Mouse (Mus musculus) MEL (cell line): Measurements from ENCODE around the gene Homer2. TPM values are rescaled to one million over a fixed set of nuclear protein-coding genes. Genes with fewer than 3 reads are reported as not detected.

Experiments used
- DNase-seq: peaks from one replicate; pipeline ENCODE4 v3.0.0; 2011; ENCODE audit warnings: low read depth, low spot score
- H3K27ac ChIP-seq: 2 replicates; pipeline ENCODE4 v1.5.1; 2012; ENCODE audit warnings: low read depth, mild to moderate bottlenecking, control low read depth, low read length, moderate library complexity; ENCODE audit not compliant: control insufficient read depth
- H3K27me3 ChIP-seq, 2 experiments: fragments of 150-350 bp in 1 of 2; sonication (generic) in 1 of 2; 2 replicates each; pipeline ENCODE4 v1.6.1; 2012; ENCODE audit warnings: low read length in 2 of 2, mild to moderate bottlenecking in 2 of 2, improper control_type of control experiment in 1 of 2, moderate library complexity in 1 of 2; ENCODE audit not compliant: insufficient read depth in 2 of 2, control insufficient read depth in 1 of 2
- H3K36me3 ChIP-seq, 2 experiments: 2 replicates each; pipeline ENCODE4 v1.6.1; 2012 to 2014; ENCODE audit warnings: low read length in 2 of 2, improper control_type of control experiment in 1 of 2, inconsistent platforms in 1 of 2, mild to moderate bottlenecking in 1 of 2; ENCODE audit not compliant: insufficient read depth in 2 of 2, control insufficient read depth in 1 of 2
- H3K4me1 ChIP-seq, 2 experiments: fragments of 150-350 bp in 1 of 2; sonication (generic) in 1 of 2; 2 replicates each; pipeline ENCODE4 v1.6.1; 2012; ENCODE audit warnings: low read length in 2 of 2, improper control_type of control experiment in 1 of 2, mild to moderate bottlenecking in 1 of 2; ENCODE audit not compliant: insufficient read depth in 2 of 2, control insufficient read depth in 1 of 2
- H3K4me3 ChIP-seq, 2 experiments: fragments of 150-350 bp in 1 of 2; sonication (generic) in 1 of 2; 2 replicates each; pipeline ENCODE4 v1.5.1; 2012; ENCODE audit warnings: low read depth in 2 of 2, low read length in 2 of 2, mild to moderate bottlenecking in 2 of 2, moderate library complexity in 2 of 2, control low read depth in 1 of 2, improper control_type of control experiment in 1 of 2; ENCODE audit not compliant: control insufficient read depth in 1 of 2, insufficient read depth in 1 of 2
- H3K79me2 ChIP-seq: 2 replicates; pipeline ENCODE4 v1.6.1; 2012; ENCODE audit warnings: mild to moderate bottlenecking, low read length, moderate library complexity; ENCODE audit not compliant: control insufficient read depth, poor library complexity, insufficient read depth
- H3K9ac ChIP-seq: 2 replicates; pipeline ENCODE4 v1.6.1; 2012; ENCODE audit warnings: low read depth, mild to moderate bottlenecking, control low read depth, low read length, moderate library complexity; ENCODE audit not compliant: control insufficient read depth, poor library complexity, severe bottlenecking
- H3K9me3 ChIP-seq: fragments of 150-350 bp; sonication (generic); replicated peaks from 2 replicates; pipeline ENCODE4 v1.6.1; 2012; ENCODE audit warnings: mild to moderate bottlenecking, low read length, improper control_type of control experiment, moderate library complexity; ENCODE audit not compliant: insufficient read depth
- BHLHE40 ChIP-seq: IDR thresholded peaks from 2 replicates; pipeline ENCODE4 v1.6.1; 2012; ENCODE audit warnings: low read depth, mild to moderate bottlenecking, inconsistent platforms, low read length, improper control_type of control experiment, borderline replicate concordance
- CHD1 ChIP-seq: IDR thresholded peaks from 2 replicates; pipeline ENCODE4 v1.6.1; 2012; ENCODE audit warnings: low read depth, mild to moderate bottlenecking, inconsistent platforms, low read length, improper control_type of control experiment
- CTCF ChIP-seq, 3 experiments: IDR thresholded peaks in 2 of 3; conservative IDR thresholded peaks in 1 of 3; 2 replicates each; pipeline ENCODE4 v1.5.1; 2011 to 2012; ENCODE audit warnings: low read length in 3 of 3, low read depth in 2 of 3, mild to moderate bottlenecking in 2 of 3, improper control_type of control experiment in 1 of 3, inconsistent platforms in 1 of 3, mixed read lengths in 1 of 3, moderate library complexity in 1 of 3; ENCODE audit not compliant: control insufficient read depth in 1 of 3, insufficient read depth in 1 of 3, poor library complexity in 1 of 3, severe bottlenecking in 1 of 3
- EP300 ChIP-seq, 2 experiments: IDR thresholded peaks; 2 replicates each; pipeline ENCODE4 v1.6.1; 2011; ENCODE audit warnings: improper control_type of control experiment in 2 of 2, low read length in 2 of 2, low read depth in 1 of 2, mild to moderate bottlenecking in 1 of 2
- ETS1 ChIP-seq: IDR thresholded peaks from 2 replicates; pipeline ENCODE4 v1.6.1; 2012; ENCODE audit warnings: low read depth, mild to moderate bottlenecking, inconsistent platforms, low read length, improper control_type of control experiment, moderate library complexity
- GABPA ChIP-seq: IDR thresholded peaks from 2 replicates; pipeline ENCODE4 v1.6.1; 2012; ENCODE audit warnings: low read depth, mild to moderate bottlenecking, inconsistent platforms, low read length, improper control_type of control experiment, moderate library complexity
- GATA1 ChIP-seq: IDR thresholded peaks from 2 replicates; pipeline ENCODE4 v1.6.1; 2011; ENCODE audit warnings: low read depth, low read length, improper control_type of control experiment
- HCFC1 ChIP-seq: IDR thresholded peaks from 2 replicates; pipeline ENCODE4 v1.6.1; 2012; ENCODE audit warnings: low read depth, mild to moderate bottlenecking, inconsistent platforms, low read length, improper control_type of control experiment, moderate library complexity
- JUND ChIP-seq: IDR thresholded peaks from 2 replicates; pipeline ENCODE4 v1.6.1; 2011; ENCODE audit warnings: low read depth, mild to moderate bottlenecking, improper control_type of control experiment, low read length
- MAX ChIP-seq: IDR thresholded peaks from 2 replicates; pipeline ENCODE4 v1.6.1; 2011; ENCODE audit warnings: low read length, improper control_type of control experiment
- NELFE ChIP-seq: IDR thresholded peaks from 2 replicates; pipeline ENCODE4 v1.6.1; 2011; ENCODE audit warnings: low read depth, low read length, improper control_type of control experiment
- NRF1 ChIP-seq: IDR thresholded peaks from 2 replicates; pipeline ENCODE4 v1.6.1; 2014; ENCODE audit warnings: low read depth, mild to moderate bottlenecking, inconsistent platforms, low read length, improper control_type of control experiment, moderate library complexity; ENCODE audit not compliant: poor library complexity, insufficient read depth, severe bottlenecking
- SMC3 ChIP-seq: IDR thresholded peaks from 2 replicates; pipeline ENCODE4 v1.6.1; 2011; ENCODE audit warnings: low read depth, low read length, improper control_type of control experiment
- TBP ChIP-seq: IDR thresholded peaks from 2 replicates; pipeline ENCODE4 v1.8.0; 2011; ENCODE audit warnings: low read depth, low read length, improper control_type of control experiment
- TCF12 ChIP-seq: IDR thresholded peaks from 2 replicates; pipeline ENCODE4 v1.6.1; 2014; ENCODE audit warnings: low read depth, mild to moderate bottlenecking, inconsistent platforms, low read length, improper control_type of control experiment, moderate library complexity
- UBTF ChIP-seq: IDR thresholded peaks from 2 replicates; pipeline ENCODE4 v1.6.1; 2012; ENCODE audit warnings: low read depth, mild to moderate bottlenecking, inconsistent platforms, low read length, improper control_type of control experiment, moderate library complexity, borderline replicate concordance; ENCODE audit not compliant: insufficient read depth
- USF2 ChIP-seq, 2 experiments: IDR thresholded peaks; 2 replicates each; pipeline ENCODE4 v1.6.1; 2011 to 2012; ENCODE audit warnings: improper control_type of control experiment in 2 of 2, low read length in 2 of 2, borderline replicate concordance in 1 of 2, inconsistent platforms in 1 of 2, low read depth in 1 of 2, mild to moderate bottlenecking in 1 of 2; ENCODE audit not compliant: insufficient read depth in 1 of 2
- ZC3H11A ChIP-seq: IDR thresholded peaks from 2 replicates; pipeline ENCODE4 v1.6.1; 2012; ENCODE audit warnings: low read depth, mild to moderate bottlenecking, inconsistent platforms, low read length, improper control_type of control experiment
- ZMIZ1 ChIP-seq: IDR thresholded peaks from 2 replicates; pipeline ENCODE4 v1.6.1; 2012; ENCODE audit warnings: low read depth, mild to moderate bottlenecking, inconsistent platforms, low read length, improper control_type of control experiment, moderate library complexity
- polyA plus RNA-seq, 2 experiments: library from polyadenylated mRNA; stranded (reverse) in 1 of 2; unstranded in 1 of 2; fragments of >175 nt in 1 of 2; fragments of >200 nt in 1 of 2; gene quantifications; 2 replicates each; pipeline versions ENCODE4 v1.2.1 to v1.2.4; 2012; ENCODE audit warnings: low replicate concordance in 2 of 2, low read depth in 1 of 2; ENCODE audit not compliant: insufficient read length in 2 of 2, insufficient read depth in 1 of 2, missing spikeins in 1 of 2
- total RNA-seq: library from RNA; depleted of rRNA; stranded (reverse); fragments of 300-350 nt; gene quantifications from 2 replicates; pipeline ENCODE4 v1.2.3, GENCODE M21; 2012

Gene Homer2
- total and polyA plus RNA-seq, 3 experiments = 18.4 to 39.0 TPM; not detected in 1

DNA sequence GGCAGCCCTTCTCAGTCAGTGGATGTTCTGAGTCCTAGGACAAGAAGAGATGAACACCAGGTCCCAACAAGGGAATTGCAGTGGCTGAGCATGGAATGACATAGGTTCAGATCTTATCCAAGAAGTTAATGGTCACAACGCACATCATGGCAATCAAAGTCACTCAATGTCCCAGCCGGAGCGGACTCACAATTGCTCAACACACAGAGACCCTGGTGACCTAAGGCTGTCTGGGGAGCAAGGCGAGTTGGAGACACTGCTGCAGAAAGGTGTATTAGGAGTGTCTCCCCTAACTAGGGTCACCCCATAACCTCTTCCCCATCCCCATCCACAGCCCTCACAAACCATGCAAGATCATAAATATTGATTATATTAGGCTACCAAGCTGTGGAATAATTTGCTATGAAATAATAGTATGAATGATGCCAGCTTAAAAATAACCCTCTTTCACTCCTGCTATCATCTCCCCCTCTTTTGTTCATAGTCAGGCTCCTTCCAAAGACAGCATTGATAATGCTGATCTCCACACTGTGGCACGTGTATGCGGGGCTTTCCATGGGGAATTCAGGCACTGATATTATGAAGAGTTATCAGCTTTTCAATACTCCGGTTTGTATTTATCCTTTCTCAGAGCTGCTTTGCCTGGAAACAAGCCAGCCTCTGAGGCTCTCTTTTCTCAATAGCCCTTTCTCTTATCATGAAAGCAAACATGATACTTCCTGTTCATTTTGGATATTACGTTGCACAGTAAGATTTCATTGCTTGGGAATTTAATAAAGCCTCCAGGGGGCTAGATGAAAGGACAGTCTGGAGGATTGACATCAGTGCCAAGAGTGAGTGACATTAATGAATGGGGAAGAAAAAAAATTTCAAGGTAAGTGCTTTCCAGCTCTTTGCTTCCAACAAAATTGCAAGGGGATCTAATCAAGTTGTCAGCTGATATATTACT is 147.0 kb downstream of the Homer2 start:
- peaks cover 0 to 4% of the 10 kb centered on the region in 2 experiments; a peak in 2 of 4 replicates for H3K36me3 ChIP-seq
- H3K4me3 ChIP-seq = no peak overlapping the region
- no peaks in the 10 kb centered on the region for H3K79me2 ChIP-seq
- peak; percentile 47 for DNase-seq
- no peaks in the 10 kb centered on the region for H3K9me3 ChIP-seq
- H3K4me1 ChIP-seq = peaks cover 0 to 9% of the 10 kb centered on the region in 2 experiments; a peak in 2 of 4 replicates
- no peak for TF ChIP-seq JUND
- no peak for TF ChIP-seq HCFC1
- peak; percentile 39; the same call in 1 of the 2 replicates for TF ChIP-seq GATA1
- no peak for TF ChIP-seq GABPA
- no peak for TF ChIP-seq MAX
- no peak for TF ChIP-seq TCF12
- no peak for TF ChIP-seq SMC3
- TF ChIP-seq CHD1 = no peak
- no peak for TF ChIP-seq TBP
- TF ChIP-seq EP300 (IDR thresholded peaks at IDR 0.05; ENCODE audit: low read depth in 1 of 2, low read length in 2 of 2) = peak in 1 of 2 experiments; percentile 47; a peak in 2 of 4 replicates
- no peak for TF ChIP-seq ZC3H11A
- no peak for TF ChIP-seq USF2 (IDR thresholded peaks at IDR 0.05; ENCODE audit: borderline replicate concordance in 1 of 2, insufficient read depth in 1 of 2, low read depth in 1 of 2, low read length in 2 of 2)
- 0 out of 2 replicates have a peak, but pooled peaks have one; percentile 14 for TF ChIP-seq ETS1
- TF ChIP-seq NELFE = no peak
- TF ChIP-seq NRF1 = no peak
- no peak for TF ChIP-seq CTCF (IDR thresholded peaks at IDR 0.05 in 2 of 3, conservative IDR thresholded peaks at IDR 0.05 in 1 of 3; ENCODE audit: control insufficient read depth in 1 of 3, insufficient read depth in 1 of 3, low read depth in 2 of 3, low read length in 3 of 3, poor library complexity in 1 of 3, severe bottlenecking in 1 of 3)
- TF ChIP-seq ZMIZ1 = no peak
- no peak for TF ChIP-seq UBTF
- peak; percentile 72; the same call in 1 of the 2 replicates for TF ChIP-seq BHLHE40
- peaks cover 0 to 3% of the 10 kb centered on the region in 2 experiments; a peak in 3 of 4 replicates for H3K27me3 ChIP-seq
- no peak overlapping the region for H3K9ac ChIP-seq
- no peak overlapping the region for H3K27ac ChIP-seq
